Mouse (Mus musculus): Measurements from ENCODE around the gene Ankrd61. TPM values are rescaled to one million over a fixed set of nuclear protein-coding genes. Genes with fewer than 3 reads are reported as not detected.

Gene Ankrd61
- polyA plus RNA-seq (2014; fragmentation: Nextera tagmentation; extraction: Ambion mirVana) = 0.21 TPM in 2 replicates

- Histone ChIP-seq H3K4me2 (ENCODE audit: low read depth, severe bottlenecking) (no peak within 1 kb of the TSS), H3K4me1 (ENCODE audit: control insufficient read depth, insufficient read depth, low read length) (no peaks in the 10 kb centered on the region), H3K9ac (ENCODE audit: low read length) (no peak within 1 kb of the TSS), H3K9me3 (ENCODE audit: control insufficient read depth, low read length) (no peaks in the 10 kb centered on the region), H3K27me3 (ENCODE audit: control insufficient read depth, insufficient read depth, low read length) (no peaks in the 10 kb centered on the region), H3K27ac (replicated peaks; ENCODE audit: low read depth, low read length) (no peak within 1 kb of the TSS), H3K4me3 (ENCODE audit: low read depth, low read length) (no peak within 1 kb of the TSS), H3K36me3 (ENCODE audit: control insufficient read depth, insufficient read depth, low read length) (peaks cover 16% of the 10 kb centered on the region)
- ATAC-seq (ENCODE audit: insufficient number of reproducible peaks, low FRiP score, low TSS enrichment, low read depth) = no peak
- no peak for DNase-seq (ENCODE audit: low spot score)
- WGBS = 86% methylated on average over 14 of the region's 14 CpGs
Observed at GRCm38 (mm10) chr5:143897635-143898330, at the start of gene Ankrd61. Ankrd61 (minus strand) TSS chr5:143897685.

GRCm38 (mm10) chr5:143943231-143944125 lies 46.0 kb upstream of the Ankrd61 start:
- H3K27me3 ChIP-seq (ENCODE audit: control insufficient read depth, insufficient read depth, low read length) = no peaks in the 10 kb centered on the region
- no peak for DNase-seq (ENCODE audit: low spot score)
- H3K4me2 ChIP-seq (ENCODE audit: low read depth, severe bottlenecking) = no peak overlapping the region
- H3K36me3 ChIP-seq (ENCODE audit: control insufficient read depth, insufficient read depth, low read length) = no peaks in the 10 kb centered on the region
- ATAC-seq (ENCODE audit: insufficient number of reproducible peaks, low FRiP score, low TSS enrichment, low read depth) = no peak
- H3K9ac ChIP-seq (ENCODE audit: low read length) = no peak overlapping the region
- no peaks in the 10 kb centered on the region for H3K4me1 ChIP-seq (ENCODE audit: control insufficient read depth, insufficient read depth, low read length)
- H3K27ac ChIP-seq (replicated peaks; ENCODE audit: low read depth, low read length) = no peak overlapping the region
- H3K9me3 ChIP-seq (ENCODE audit: control insufficient read depth, low read length) = no peaks in the 10 kb centered on the region
- 85% methylated on average over 14 of the region's 14 CpGs for WGBS
- H3K4me3 ChIP-seq (ENCODE audit: low read depth, low read length) = no peak overlapping the region

DNA sequence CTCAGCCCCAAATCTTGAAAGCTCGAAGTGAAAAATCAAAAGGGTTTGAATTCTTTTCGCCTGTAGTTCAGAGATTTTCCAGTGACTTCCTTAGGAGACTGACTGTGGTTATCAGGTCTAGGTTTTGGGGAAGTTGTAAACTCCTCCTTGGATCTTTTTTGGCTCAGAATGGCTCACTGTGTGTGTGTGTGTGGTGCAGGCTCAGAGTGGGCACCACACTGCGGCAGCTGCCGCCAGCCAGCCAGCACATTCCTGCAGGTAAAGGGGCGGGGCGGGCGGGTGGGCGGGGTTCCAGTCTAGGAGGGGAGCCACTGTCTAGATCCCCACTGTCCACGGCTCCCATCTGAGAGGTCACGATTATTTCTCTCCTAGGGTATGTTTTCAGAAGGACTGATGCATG lies 44.1 kb upstream of the Ankrd61 start:
- H3K4me1 ChIP-seq (ENCODE audit: control insufficient read depth, insufficient read depth, low read length) = no peaks in the 10 kb centered on the region
- no peak for DNase-seq (ENCODE audit: low spot score)
- WGBS = 20% methylated on average over 10 of the region's 10 CpGs
- H3K4me2 ChIP-seq (ENCODE audit: low read depth, severe bottlenecking) = no peak overlapping the region
- ATAC-seq (ENCODE audit: insufficient number of reproducible peaks, low FRiP score, low TSS enrichment, low read depth) = no peak
- no peaks in the 10 kb centered on the region for H3K27me3 ChIP-seq (ENCODE audit: control insufficient read depth, insufficient read depth, low read length)
- H3K4me3 ChIP-seq (ENCODE audit: low read depth, low read length) = no peak overlapping the region
- H3K9ac ChIP-seq (ENCODE audit: low read length) = no peak overlapping the region
- no peak overlapping the region for H3K27ac ChIP-seq (replicated peaks; ENCODE audit: low read depth, low read length)
- H3K36me3 ChIP-seq (ENCODE audit: control insufficient read depth, insufficient read depth, low read length) = no peaks in the 10 kb centered on the region
- no peaks in the 10 kb centered on the region for H3K9me3 ChIP-seq (ENCODE audit: control insufficient read depth, low read length)

DNA sequence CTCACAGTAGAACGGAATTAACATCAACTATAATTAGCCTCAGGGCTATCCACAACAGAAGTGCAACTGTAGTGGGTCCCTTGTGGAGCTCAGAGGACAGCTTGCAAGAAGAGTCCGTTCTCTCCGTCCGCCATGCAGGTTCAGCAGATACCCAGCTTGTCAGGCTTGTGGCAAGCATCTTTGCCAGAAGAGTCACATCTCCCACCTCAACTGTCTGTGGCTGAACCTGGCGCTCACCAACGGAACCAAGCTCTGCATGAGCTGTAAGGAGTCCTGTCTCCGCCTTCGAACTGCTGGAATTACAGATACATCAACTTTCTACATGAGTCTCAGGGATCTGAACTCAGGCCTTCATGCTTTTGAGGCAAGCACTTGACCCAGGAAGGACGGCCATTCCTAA lies 38.7 kb upstream of the Ankrd61 start:
- Histone ChIP-seq H3K4me2 (ENCODE audit: low read depth, severe bottlenecking) (no peak overlapping the region), H3K36me3 (ENCODE audit: control insufficient read depth, insufficient read depth, low read length) (no peaks in the 10 kb centered on the region; the same call in 1 of the 2 replicates), H3K4me1 (ENCODE audit: control insufficient read depth, insufficient read depth, low read length) (no peaks in the 10 kb centered on the region), H3K27me3 (ENCODE audit: control insufficient read depth, insufficient read depth, low read length) (no peaks in the 10 kb centered on the region), H3K27ac (replicated peaks; ENCODE audit: low read depth, low read length) (no peak overlapping the region), H3K9ac (ENCODE audit: low read length) (no peak overlapping the region), H3K4me3 (ENCODE audit: low read depth, low read length) (no peak overlapping the region), H3K9me3 (ENCODE audit: control insufficient read depth, low read length) (no peaks in the 10 kb centered on the region)
- WGBS = 93% methylated on average over 9 of the region's 9 CpGs
- DNase-seq (ENCODE audit: low spot score) = no peak
- ATAC-seq (ENCODE audit: insufficient number of reproducible peaks, low FRiP score, low TSS enrichment, low read depth) = no peak

DNA sequence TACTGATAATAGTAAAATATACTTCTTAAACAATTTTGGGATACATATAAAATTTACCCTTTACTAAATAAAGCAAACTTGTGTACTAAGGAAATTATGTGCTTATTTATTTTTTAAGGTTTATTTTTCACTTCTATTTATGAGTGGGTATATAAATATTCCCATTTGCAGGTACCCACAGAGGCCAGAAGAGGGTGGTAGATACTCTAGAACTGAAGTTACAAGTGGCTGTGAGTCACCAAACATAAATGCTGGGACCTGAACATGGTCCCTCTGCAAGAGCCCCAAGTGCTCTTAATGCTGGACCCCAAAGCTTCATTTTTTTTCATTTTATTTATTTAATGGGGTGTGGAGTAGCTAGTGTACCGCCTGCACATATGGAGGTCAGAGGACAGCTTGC lies 36.4 kb upstream of the Ankrd61 start:
- H3K27ac ChIP-seq (replicated peaks; ENCODE audit: low read depth, low read length) = no peak overlapping the region
- ATAC-seq (ENCODE audit: insufficient number of reproducible peaks, low FRiP score, low TSS enrichment, low read depth) = no peak

DNA sequence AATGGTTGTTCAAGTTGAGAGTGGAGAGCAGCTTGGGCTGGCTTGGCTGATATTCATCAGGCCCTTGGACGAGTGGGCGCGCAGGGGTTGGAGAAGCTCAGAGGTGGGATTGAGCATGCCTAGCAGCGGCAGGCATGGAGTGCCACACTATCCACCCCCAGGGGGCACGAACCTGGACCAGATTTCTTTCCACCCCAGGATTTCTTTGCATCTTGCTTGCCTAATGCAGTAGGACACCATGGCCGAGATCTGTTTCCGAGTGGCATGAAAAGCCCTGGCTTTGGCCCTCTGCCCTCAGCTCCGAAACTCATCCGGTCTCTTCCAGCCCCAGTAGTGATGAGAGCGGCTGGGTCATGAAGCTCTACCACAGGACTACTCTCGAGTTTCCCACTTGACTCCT lies 35.9 kb upstream of the Ankrd61 start:
- ATAC-seq (ENCODE audit: insufficient number of reproducible peaks, low FRiP score, low TSS enrichment, low read depth) = no peak
- 89% methylated on average over 11 of the region's 11 CpGs for WGBS
- Histone ChIP-seq H3K4me2 (ENCODE audit: low read depth, severe bottlenecking) (no peak overlapping the region), H3K27ac (replicated peaks; ENCODE audit: low read depth, low read length) (no peak overlapping the region), H3K4me3 (ENCODE audit: low read depth, low read length) (no peak overlapping the region), H3K9ac (ENCODE audit: low read length) (no peak overlapping the region), H3K4me1 (ENCODE audit: control insufficient read depth, insufficient read depth, low read length) (no peaks in the 10 kb centered on the region), H3K27me3 (ENCODE audit: control insufficient read depth, insufficient read depth, low read length) (no peaks in the 10 kb centered on the region), H3K36me3 (ENCODE audit: control insufficient read depth, insufficient read depth, low read length) (peaks cover 14% of the 10 kb centered on the region), H3K9me3 (ENCODE audit: control insufficient read depth, low read length) (no peaks in the 10 kb centered on the region)
- DNase-seq (ENCODE audit: low spot score) = no peak

More for the DNA sequence above, 36.4 kb upstream of the Ankrd61 start:
- DNase-seq (ENCODE audit: low spot score) = no peak
- peaks cover 12% of the 10 kb centered on the region for H3K36me3 ChIP-seq (ENCODE audit: control insufficient read depth, insufficient read depth, low read length)
- H3K4me3 ChIP-seq (ENCODE audit: low read depth, low read length) = no peak overlapping the region
- no peaks in the 10 kb centered on the region for H3K4me1 ChIP-seq (ENCODE audit: control insufficient read depth, insufficient read depth, low read length)
- WGBS = 97% methylated on average over 1 of the region's 1 CpGs
- no peak overlapping the region for H3K4me2 ChIP-seq (ENCODE audit: low read depth, severe bottlenecking)
- H3K9ac ChIP-seq (ENCODE audit: low read length) = no peak overlapping the region
- H3K9me3 ChIP-seq (ENCODE audit: control insufficient read depth, low read length) = no peaks in the 10 kb centered on the region
- H3K27me3 ChIP-seq (ENCODE audit: control insufficient read depth, insufficient read depth, low read length) = no peaks in the 10 kb centered on the region

DNA sequence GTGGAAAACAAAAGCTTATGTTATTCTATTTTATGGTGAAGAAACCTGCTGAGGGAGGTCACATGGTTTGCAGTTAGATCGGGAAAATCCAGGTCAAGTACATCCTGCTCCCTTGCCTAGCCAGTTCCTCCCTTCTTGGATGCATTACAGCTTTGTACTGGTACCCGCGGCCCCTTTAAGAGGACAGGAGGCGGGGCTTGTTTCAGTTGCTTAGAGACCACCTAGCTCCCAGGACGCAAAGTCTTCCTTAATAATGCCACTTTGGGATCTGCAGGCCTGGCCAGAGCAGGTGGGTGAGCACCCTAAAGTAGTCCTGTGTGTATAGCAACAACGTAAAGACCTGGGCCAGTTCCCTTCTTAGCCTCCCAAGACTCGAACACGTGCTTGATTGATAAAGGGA lies 35.3 kb upstream of the Ankrd61 start, which contains the start of gene Rsph10b:
TSS of gene Rsph10b (plus strand) at position 205 of the 400 bp plus-strand sequence.
- no peak within 1 kb of the TSS for H3K9ac ChIP-seq (ENCODE audit: low read length)
- no peak for DNase-seq (ENCODE audit: low spot score)
- H3K27me3 ChIP-seq (ENCODE audit: control insufficient read depth, insufficient read depth, low read length) = no peaks in the 10 kb centered on the region
- H3K4me3 ChIP-seq (ENCODE audit: low read depth, low read length) = no peak within 1 kb of the TSS
- WGBS = 22% methylated on average over 8 of the region's 8 CpGs
- no peaks in the 10 kb centered on the region for H3K4me1 ChIP-seq (ENCODE audit: control insufficient read depth, insufficient read depth, low read length)
- H3K9me3 ChIP-seq (ENCODE audit: control insufficient read depth, low read length) = no peaks in the 10 kb centered on the region
- no peak within 1 kb of the TSS for H3K27ac ChIP-seq (replicated peaks; ENCODE audit: low read depth, low read length)
- H3K36me3 ChIP-seq (ENCODE audit: control insufficient read depth, insufficient read depth, low read length) = peaks cover 16% of the 10 kb centered on the region
- ATAC-seq (ENCODE audit: insufficient number of reproducible peaks, low FRiP score, low TSS enrichment, low read depth) = no peak
- no peak within 1 kb of the TSS for H3K4me2 ChIP-seq (ENCODE audit: low read depth, severe bottlenecking)

- no peaks in the 10 kb centered on the region for H3K9me3 ChIP-seq (ENCODE audit: control insufficient read depth, low read length)
- WGBS = 86% methylated on average over 6 of the region's 6 CpGs
- H3K36me3 ChIP-seq (ENCODE audit: control insufficient read depth, insufficient read depth, low read length) = peaks cover 16% of the 10 kb centered on the region
- H3K4me2 ChIP-seq (ENCODE audit: low read depth, severe bottlenecking) = no peak overlapping the region
- H3K9ac ChIP-seq (ENCODE audit: low read length) = no peak overlapping the region
- H3K27ac ChIP-seq (replicated peaks; ENCODE audit: low read depth, low read length) = no peak overlapping the region
- no peak for ATAC-seq (ENCODE audit: insufficient number of reproducible peaks, low FRiP score, low TSS enrichment, low read depth)
- H3K27me3 ChIP-seq (ENCODE audit: control insufficient read depth, insufficient read depth, low read length) = no peaks in the 10 kb centered on the region
- no peaks in the 10 kb centered on the region for H3K4me1 ChIP-seq (ENCODE audit: control insufficient read depth, insufficient read depth, low read length)
- no peak for DNase-seq (ENCODE audit: low spot score)
- H3K4me3 ChIP-seq (ENCODE audit: low read depth, low read length) = no peak overlapping the region
Observed at GRCm38 (mm10) chr5:143931863-143932580, 34.5 kb upstream of the Ankrd61 start.

Data from limb, embryonic 11.5 days (tissue).